Mouse (Mus musculus): ENCODE data around the gene Tmed8. TPM values are rescaled to one million over a fixed set of nuclear protein-coding genes. Genes with fewer than 3 reads are reported as not detected.

Tmed8 gene
- polyA plus RNA-seq, 1 experiment from 2014 or later: 2.7 TPM

DNA sequence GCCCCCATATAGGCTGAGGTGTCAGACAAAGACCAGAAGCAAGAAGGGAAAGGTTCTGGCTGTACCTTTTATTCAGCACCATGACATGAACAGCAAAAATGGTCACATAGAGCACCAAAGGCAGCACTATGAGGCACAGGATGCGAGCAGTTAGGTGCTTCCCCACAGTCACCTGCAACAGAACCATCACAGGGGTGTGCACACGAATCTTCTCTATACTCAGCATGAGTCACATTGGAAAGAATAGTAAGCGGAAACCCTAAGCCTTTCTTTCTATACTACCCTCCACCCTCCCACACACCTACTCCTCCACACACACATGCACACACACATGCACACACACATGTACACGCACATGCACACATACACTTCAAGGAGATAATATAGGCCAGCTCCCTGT, 70.0 kb downstream of the Tmed8 start:
- DNase-seq (ENCODE audit: low spot score): no peak
- Histone ChIP-seq H3K36me3 (replicated peaks) (peaks cover 58% of the 10 kb centered on the region), H3K27me3 (replicated peaks; ENCODE audit: low read depth, poor library complexity, severe bottlenecking) (no peaks in the 10 kb centered on the region), H3K27ac (replicated peaks) (no peak overlapping the region), H3K4me1 (no peaks in the 10 kb centered on the region), H3K4me3 (no peak overlapping the region), H3K9me3 (no peaks in the 10 kb centered on the region)
- WGBS: 87% methylated on average over 4 of the region's 4 CpGs

DNA sequence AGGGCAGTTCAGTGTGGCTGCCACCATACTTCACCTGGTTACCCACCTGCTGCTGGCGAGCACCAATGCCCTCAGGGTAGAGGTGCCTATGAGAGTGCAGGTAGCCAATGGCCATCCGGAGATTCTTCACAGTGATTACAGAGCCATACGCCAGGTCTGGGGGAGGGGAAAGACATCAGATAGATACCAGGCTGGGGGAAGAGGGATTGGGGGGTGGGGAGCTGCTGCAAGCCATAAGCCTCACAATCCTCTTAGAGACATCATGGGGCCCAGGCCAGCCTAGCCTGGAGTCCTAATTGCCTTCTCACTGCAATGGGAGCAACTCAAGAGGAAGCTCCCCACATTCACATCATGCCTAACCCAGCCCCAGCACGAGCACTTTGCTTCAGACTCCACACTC, 73.0 kb downstream of the Tmed8 start:
- DNase-seq (ENCODE audit: low spot score): no peak
- peaks cover 65% of the 10 kb centered on the region for H3K36me3 ChIP-seq (replicated peaks)
- no peak overlapping the region for H3K27ac ChIP-seq (replicated peaks)
- H3K4me1 ChIP-seq: no peaks in the 10 kb centered on the region
- no peak overlapping the region for H3K4me3 ChIP-seq
- no peaks in the 10 kb centered on the region for H3K27me3 ChIP-seq (replicated peaks; ENCODE audit: low read depth, poor library complexity, severe bottlenecking)
- 59% methylated on average over 4 of the region's 4 CpGs for WGBS
- no peaks in the 10 kb centered on the region for H3K9me3 ChIP-seq

DNA sequence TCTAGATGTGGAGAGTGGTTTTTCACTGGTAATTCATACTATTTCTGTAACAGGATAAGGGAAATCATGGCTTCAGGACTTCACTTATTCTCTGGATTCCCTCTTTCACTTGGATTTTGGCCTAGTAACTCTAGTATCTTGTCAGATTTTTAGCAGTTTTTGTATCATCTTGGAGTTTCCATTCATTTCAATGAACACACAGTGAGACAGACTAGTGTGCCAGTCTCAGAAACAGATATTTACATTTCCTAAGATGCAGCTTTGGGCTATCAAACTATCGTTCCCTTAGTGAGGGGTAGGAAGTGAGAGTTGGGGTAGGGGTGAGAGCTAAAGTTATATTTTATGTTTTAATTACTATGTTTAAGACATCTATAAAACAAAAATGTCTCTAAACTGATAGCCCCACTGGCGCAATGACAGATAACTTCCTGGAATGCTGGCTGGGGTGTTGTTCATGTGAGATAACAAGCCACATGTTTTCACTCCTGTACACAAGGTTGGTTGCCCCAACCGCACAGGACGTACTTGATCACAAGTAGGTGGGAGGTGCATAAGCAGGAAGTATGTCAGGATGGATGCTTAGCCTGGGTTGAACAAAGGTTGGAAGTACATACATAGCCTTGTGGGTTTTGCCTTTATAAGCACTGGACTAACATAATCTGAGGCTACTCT, 78.2 kb downstream of the Tmed8 start:
- Histone ChIP-seq H3K9me3 (no peaks in the 10 kb centered on the region), H3K4me3 (no peak overlapping the region), H3K36me3 (replicated peaks) (peaks cover 55% of the 10 kb centered on the region), H3K27ac (replicated peaks) (no peak overlapping the region), H3K27me3 (replicated peaks; ENCODE audit: low read depth, poor library complexity, severe bottlenecking) (no peaks in the 10 kb centered on the region), H3K4me1 (no peaks in the 10 kb centered on the region)
- no peak for DNase-seq (ENCODE audit: low spot score)
- 94% methylated on average over 4 of the region's 4 CpGs for WGBS

Other genes with a start within 250 kb of the Tmed8 start
- 0.05 and 0.06 TPM in 2 replicates for gene Zdhhc22, start 210.0 kb downstream of the Tmed8 start, polyA plus RNA-seq (2016; fragmentation: Nextera tagmentation; extraction: Ambion mirVana)
- gene Tmem63c, start 179.1 kb downstream of the Tmed8 start, polyA plus RNA-seq (2016; fragmentation: Nextera tagmentation; extraction: Ambion mirVana): 0.13 and 0.25 TPM in 2 replicates
- 0.12 and 0.18 TPM in 2 replicates for gene Ngb, start 97.9 kb downstream of the Tmed8 start, polyA plus RNA-seq (2016; fragmentation: Nextera tagmentation; extraction: Ambion mirVana)
- 31.7 and 33.2 TPM in 2 replicates for gene Gstz1, start 53.3 kb downstream of the Tmed8 start, polyA plus RNA-seq (2016; fragmentation: Nextera tagmentation; extraction: Ambion mirVana)
- 14.3 and 14.9 TPM in 2 replicates for gene Pomt2, start 52.5 kb downstream of the Tmed8 start, polyA plus RNA-seq (2016; fragmentation: Nextera tagmentation; extraction: Ambion mirVana)
- gene Samd15, start 731 bp downstream of the Tmed8 start, polyA plus RNA-seq (2016; fragmentation: Nextera tagmentation; extraction: Ambion mirVana): 1.5 and 1.7 TPM in 2 replicates
- gene Noxred1, start 38.3 kb upstream of the Tmed8 start, polyA plus RNA-seq (2016; fragmentation: Nextera tagmentation; extraction: Ambion mirVana): 1.0 and 1.5 TPM in 2 replicates
- 54.9 and 56.5 TPM in 2 replicates for gene Vipas39, start 65.8 kb upstream of the Tmed8 start, polyA plus RNA-seq (2016; fragmentation: Nextera tagmentation; extraction: Ambion mirVana)
- 294 and 305 TPM in 2 replicates for gene Ahsa1, start 66.0 kb upstream of the Tmed8 start, polyA plus RNA-seq (2016; fragmentation: Nextera tagmentation; extraction: Ambion mirVana)
- 1.00 and 1.3 TPM in 2 replicates for gene Ism2, start 99.3 kb upstream of the Tmed8 start, polyA plus RNA-seq (2016; fragmentation: Nextera tagmentation; extraction: Ambion mirVana)
- gene Sptlc2, start 187.9 kb upstream of the Tmed8 start, polyA plus RNA-seq (2016; fragmentation: Nextera tagmentation; extraction: Ambion mirVana): 58.5 and 61.8 TPM in 2 replicates
- 311 and 324 TPM in 2 replicates for gene Slirp, start 243.4 kb upstream of the Tmed8 start, polyA plus RNA-seq (2016; fragmentation: Nextera tagmentation; extraction: Ambion mirVana)
- 69.6 and 76.0 TPM in 2 replicates for gene Alkbh1, start 243.6 kb upstream of the Tmed8 start, polyA plus RNA-seq (2016; fragmentation: Nextera tagmentation; extraction: Ambion mirVana)